Mouse (Mus musculus): ENCODE data around the gene Cacna2d3.

DNA sequence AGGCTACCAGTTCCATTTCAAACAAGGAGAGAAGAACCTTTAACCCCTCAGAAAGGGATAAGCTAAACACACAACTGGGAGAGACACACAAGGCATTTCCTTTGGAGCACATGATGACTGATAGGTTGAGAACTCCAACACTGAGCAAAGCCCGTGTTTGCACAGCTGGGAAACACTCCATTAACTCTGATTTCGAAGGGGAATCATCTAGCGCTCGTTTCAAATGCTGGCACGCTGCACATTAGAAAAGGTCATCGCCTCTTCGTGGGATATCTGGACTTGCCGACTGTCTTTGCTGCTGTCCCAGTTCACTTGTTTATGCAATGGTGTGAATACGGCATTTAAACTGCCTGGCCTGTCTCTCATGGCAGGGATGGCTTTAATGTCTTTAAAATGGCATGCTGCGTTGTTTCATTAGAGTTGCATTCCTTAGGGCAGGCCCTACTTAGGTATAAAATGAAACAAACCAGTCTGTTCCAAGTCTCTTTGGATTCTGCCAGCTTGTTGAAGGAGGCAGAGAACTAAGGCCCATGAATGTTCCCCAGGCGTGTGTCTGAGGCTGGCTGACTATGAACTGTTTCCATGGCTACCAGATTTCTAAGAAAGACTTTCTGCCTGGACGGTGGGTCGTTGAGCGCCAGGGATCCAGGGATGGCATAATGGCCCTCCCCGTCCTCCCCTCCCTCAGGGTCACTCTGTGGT is 542.8 kb downstream of the Cacna2d3 start:
- no peak for TF ChIP-seq CTCF (IDR thresholded peaks at IDR 0.05; ENCODE audit: insufficient read depth, low read depth, low read length)
- TF ChIP-seq POLR2A (IDR thresholded peaks at IDR 0.05; ENCODE audit: insufficient read depth, low read depth, low read length), result no peak

All from olfactory bulb, adult 2 months (tissue).